Mouse (Mus musculus) c-Kit-positive CD71-negative TER-119-negative erythroid progenitor cells, embryonic 14.5 days (primary cell): ENCODE results near the gene Jazf1.

Source experiments
- DNase-seq: peaks from one replicate; pipeline ENCODE4 v3.0.0-alpha.2; 2013; ENCODE audit warnings: low read depth

The Jazf1 gene

GRCm38 (mm10) chr6:52955304-52955703 is 113.1 kb downstream of the Jazf1 start:
- DNase-seq = no peak

- no peak for DNase-seq
These were observed 113.6 kb downstream of the Jazf1 start for GRCm38 (mm10) chr6:52954861-52955260.

- DNase-seq = no peak
These were observed 114.0 kb downstream of the Jazf1 start for GRCm38 (mm10) chr6:52954441-52954840.

- DNase-seq = no peak
These were observed 115.9 kb downstream of the Jazf1 start for GRCm38 (mm10) chr6:52952526-52952900.

- DNase-seq = no peak
These were observed 116.4 kb downstream of the Jazf1 start for GRCm38 (mm10) chr6:52951871-52952525.

- no peak for DNase-seq
These were observed 118.1 kb downstream of the Jazf1 start for GRCm38 (mm10) chr6:52950371-52950770.

- DNase-seq = no peak
These were observed 125.9 kb downstream of the Jazf1 start for GRCm38 (mm10) chr6:52942534-52942933.

GRCm38 (mm10) chr6:52942101-52942500 is 126.3 kb downstream of the Jazf1 start:
- DNase-seq = no peak

GRCm38 (mm10) chr6:52937916-52938315 is 130.5 kb downstream of the Jazf1 start:
- no peak for DNase-seq

- DNase-seq = no peak
These were observed 131.4 kb downstream of the Jazf1 start for GRCm38 (mm10) chr6:52936995-52937394.

- DNase-seq = no peak
These were observed 134.4 kb downstream of the Jazf1 start for GRCm38 (mm10) chr6:52934021-52934420.

GRCm38 (mm10) chr6:52932603-52933178 is 135.7 kb downstream of the Jazf1 start:
- no peak for DNase-seq

- no peak for DNase-seq
These were observed 139.1 kb downstream of the Jazf1 start for GRCm38 (mm10) chr6:52929358-52929757.

- DNase-seq = no peak
These were observed 141.5 kb downstream of the Jazf1 start for GRCm38 (mm10) chr6:52926947-52927346.

- DNase-seq = no peak
These were observed 142.9 kb downstream of the Jazf1 start for GRCm38 (mm10) chr6:52925458-52926042.

- DNase-seq = no peak
These were observed 147.2 kb downstream of the Jazf1 start for GRCm38 (mm10) chr6:52921248-52921647.

GRCm38 (mm10) chr6:52920719-52921118 is 147.7 kb downstream of the Jazf1 start:
- DNase-seq = no peak

GRCm38 (mm10) chr6:52919442-52919841 is 149.0 kb downstream of the Jazf1 start:
- no peak for DNase-seq

- DNase-seq = peak; percentile 69
These were observed 149.5 kb downstream of the Jazf1 start for GRCm38 (mm10) chr6:52918980-52919379.

GRCm38 (mm10) chr6:52917471-52917870 is 151.0 kb downstream of the Jazf1 start:
- DNase-seq = no peak

GRCm38 (mm10) chr6:52916836-52917376 is 151.5 kb downstream of the Jazf1 start:
- DNase-seq = no peak

- DNase-seq = no peak
These were observed 153.5 kb downstream of the Jazf1 start for GRCm38 (mm10) chr6:52914921-52915320.

GRCm38 (mm10) chr6:52912143-52912918 is 156.1 kb downstream of the Jazf1 start:
- no peak for DNase-seq
